Mouse (Mus musculus): ENCODE results near the gene Sec1.

DNA sequence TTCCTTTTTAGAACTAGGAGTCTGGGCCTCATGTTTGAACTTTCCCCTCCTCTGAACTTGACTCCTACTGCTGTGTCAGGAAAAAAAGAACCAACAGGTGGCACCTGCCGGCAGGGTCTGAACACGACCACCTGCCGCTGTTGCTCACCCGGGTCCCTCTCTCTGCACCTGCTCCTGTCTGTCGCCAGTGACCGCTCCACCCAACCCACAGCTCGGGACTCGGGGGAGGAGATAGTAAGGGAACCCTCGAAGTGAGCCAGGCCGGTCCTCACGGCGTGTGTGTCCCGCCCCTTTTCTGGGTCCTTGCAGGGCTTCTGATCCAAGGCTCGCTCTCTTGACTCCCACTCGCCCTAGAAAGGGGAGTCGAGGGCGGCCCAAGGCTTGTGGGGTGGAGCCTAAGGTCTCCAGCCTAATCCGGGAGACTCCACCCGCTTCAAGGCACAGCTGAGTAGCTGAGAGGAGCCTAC, 54.6 kb downstream of the Sec1 start, which contains the start of gene Mamstr:
- TF ChIP-seq CTCF (IDR thresholded peaks at IDR 0.05; ENCODE audit: low read depth): no peak
- TF ChIP-seq EP300 (IDR thresholded peaks at IDR 0.05; ENCODE audit: low read depth): no peak
